Mouse (Mus musculus) neural tube, embryonic 15.5 days (tissue): ENCODE data around the gene Gm21188. TPM values are rescaled to one million over a fixed set of nuclear protein-coding genes. Genes with fewer than 3 reads are reported as not detected.
"Not testable (repeated sequence)": the region's sequence is repeated elsewhere in the genome, so short reads cannot be mapped to it uniquely, and the experiment has no call there.

Source experiments
- ATAC-seq: fragments of 200-750 bp; cut with Nextera tagmentation; 2 replicates; pipeline ENCODE4 v1.8.0; 2017; ENCODE audit warnings: mild to moderate bottlenecking, moderate TSS enrichment, moderate library complexity; ENCODE audit not compliant: low FRiP score
- H3K27ac ChIP-seq: fragments of 300-500 bp; sonication (generic); replicated peaks from 2 replicates; pipeline ENCODE4 v1.5.1; 2015; ENCODE audit warnings: mild to moderate bottlenecking, inconsistent platforms
- H3K27me3 ChIP-seq: fragments of 300-500 bp; sonication (generic); replicated peaks from 2 replicates; pipeline ENCODE4 v1.6.1; 2015; ENCODE audit warnings: inconsistent platforms
- H3K36me3 ChIP-seq: fragments of 300-500 bp; sonication (generic); 2 replicates; pipeline ENCODE4 v1.6.1; 2015; ENCODE audit warnings: inconsistent platforms
- H3K4me1 ChIP-seq: fragments of 300-500 bp; sonication (generic); 2 replicates; pipeline ENCODE4 v1.6.1; 2015; ENCODE audit warnings: inconsistent platforms
- H3K4me2 ChIP-seq: fragments of 300-500 bp; sonication (generic); 2 replicates; pipeline ENCODE4 v1.6.1; 2015; ENCODE audit warnings: inconsistent platforms, mild to moderate bottlenecking, moderate library complexity
- H3K4me3 ChIP-seq: fragments of 300-500 bp; sonication (generic); replicated peaks from 2 replicates; pipeline ENCODE4 v1.5.1; 2015; ENCODE audit warnings: mild to moderate bottlenecking, inconsistent platforms
- H3K9ac ChIP-seq: fragments of 300-500 bp; sonication (generic); replicated peaks from 2 replicates; pipeline ENCODE4 v1.6.1; 2015; ENCODE audit warnings: mild to moderate bottlenecking, inconsistent platforms
- H3K9me3 ChIP-seq: fragments of 300-500 bp; sonication (generic); replicated peaks from 2 replicates; pipeline ENCODE4 v1.6.1; 2016; ENCODE audit warnings: inconsistent platforms
- WGBS: fragments of 180-500 bp; shearing (Covaris S2); methylation state at CpG from one replicate; pipeline ENCODE4 v1.1.7; 2015; ENCODE audit warnings: mixed read lengths; 5-methylcytosine and 5-hydroxymethylcytosine counted together
- polyA plus RNA-seq: library from polyadenylated mRNA; unstranded; fragments of >200 nt; fragmentation: Nextera tagmentation; extraction: Ambion mirVana; gene quantifications from 2 replicates; pipeline ENCODE4 v1.2.1, GENCODE M21; 2015

Gene Gm21188
- polyA plus RNA-seq, 1 experiment from 2014 or later = not detected

DNA sequence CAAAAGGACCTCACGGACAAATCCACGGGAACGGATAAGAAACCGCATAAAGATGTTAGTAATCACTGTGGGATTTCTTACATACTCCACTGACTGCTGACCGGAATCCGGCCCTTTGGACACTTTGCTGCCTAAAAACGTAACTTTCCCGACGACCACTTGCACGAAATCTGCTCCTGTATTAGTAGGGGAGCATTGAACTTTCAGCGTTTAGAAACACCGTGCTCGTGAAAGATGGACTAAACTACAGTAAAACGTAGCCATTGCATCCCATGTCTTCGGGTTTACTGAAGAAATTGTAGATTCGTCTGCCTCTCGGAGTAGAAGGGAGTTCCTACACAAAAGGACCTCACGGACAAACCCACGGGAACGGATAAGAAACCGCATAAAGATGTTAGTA is 27.0 kb downstream of the Gm21188 start:
- not testable (repeated sequence) for H3K27ac ChIP-seq, H3K4me2 ChIP-seq, H3K4me3 ChIP-seq, H3K9ac ChIP-seq, H3K4me1 ChIP-seq, H3K36me3 ChIP-seq, H3K9me3 ChIP-seq, ATAC-seq
- 1% methylated on average over 21 of the region's 21 CpGs for WGBS
- peaks cover 19% of the 10 kb centered on the region for H3K27me3 ChIP-seq

DNA sequence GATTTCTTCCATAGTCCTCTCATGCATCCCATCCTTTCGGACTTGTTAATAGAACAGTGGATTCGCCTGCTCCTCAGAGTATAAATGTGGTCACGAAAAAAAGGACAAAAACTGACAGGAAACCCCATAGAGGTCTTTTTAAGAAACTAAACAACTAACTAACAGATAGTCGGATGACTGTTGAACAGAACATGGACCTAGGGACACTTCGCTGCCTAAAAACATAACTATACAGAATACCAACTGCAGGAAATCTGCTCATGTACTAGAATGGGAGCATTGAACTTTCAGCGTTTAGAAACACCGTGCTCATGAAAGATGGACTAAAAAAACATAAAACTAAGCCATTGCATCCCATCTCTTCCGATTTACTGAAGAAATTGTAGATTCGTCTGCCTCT is 27.4 kb downstream of the Gm21188 start:
- not testable (repeated sequence) for ATAC-seq, H3K27ac ChIP-seq, H3K4me3 ChIP-seq, H3K9ac ChIP-seq, H3K4me1 ChIP-seq, H3K36me3 ChIP-seq, H3K9me3 ChIP-seq, H3K4me2 ChIP-seq
- peaks cover 19% of the 10 kb centered on the region for H3K27me3 ChIP-seq
- WGBS = 8% methylated on average over 9 of the region's 9 CpGs

DNA sequence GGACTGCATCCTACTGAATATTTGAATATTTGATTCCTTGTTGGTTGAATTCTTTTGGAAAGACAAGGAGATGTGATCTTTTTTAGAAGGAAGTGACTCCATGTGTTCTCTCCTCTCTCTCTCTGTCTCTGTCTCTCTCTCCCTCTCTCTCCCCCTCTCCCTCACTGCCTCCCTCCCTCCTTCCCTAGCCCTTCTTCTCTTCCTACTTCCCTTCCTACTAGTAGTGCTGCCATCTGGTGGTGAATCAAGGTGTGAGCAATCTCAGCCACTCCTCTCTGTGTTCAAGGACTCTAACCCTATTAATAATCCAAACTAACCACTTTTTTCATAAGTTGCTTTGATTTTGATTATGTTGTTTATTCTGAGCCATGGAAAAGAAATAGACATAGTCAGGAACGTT is 30.5 kb downstream of the Gm21188 start:
- WGBS = no CpG with 5 or more reads among the region's 1 CpGs
- not testable (repeated sequence) for ATAC-seq

DNA sequence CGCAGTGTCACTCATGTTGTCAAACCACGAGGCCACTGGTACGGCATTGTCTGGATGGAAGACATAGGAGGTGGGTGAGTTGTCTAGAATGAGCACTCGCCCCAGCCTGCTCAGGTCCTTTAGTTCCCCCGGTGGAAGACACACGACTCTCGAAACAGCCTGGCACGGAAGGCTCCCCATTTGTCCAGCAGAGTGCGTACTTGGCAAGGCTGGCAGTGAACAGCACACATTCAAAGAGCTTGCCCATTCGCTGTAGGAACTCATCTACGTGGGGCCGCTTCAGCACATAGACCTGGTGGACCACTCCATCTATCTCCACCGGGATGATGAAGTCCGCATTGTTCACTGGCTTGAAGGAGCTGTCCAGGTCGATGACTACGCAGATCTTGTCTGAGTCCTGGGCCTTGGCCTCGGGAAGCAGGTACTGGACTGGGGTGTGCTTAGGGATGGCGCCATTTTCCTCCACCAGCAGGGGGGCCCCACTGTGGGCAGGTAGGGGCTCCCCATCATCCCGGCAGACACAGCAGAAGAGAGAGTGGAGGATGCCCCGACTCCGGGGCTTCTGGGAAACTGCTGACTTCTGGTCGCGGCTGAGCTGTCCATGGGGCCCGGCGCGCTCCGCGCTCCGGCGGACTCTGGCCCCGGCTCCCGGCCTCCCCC is 36.5 kb downstream of the Gm21188 start:
- WGBS = 7% methylated on average over 6 of the region's 32 CpGs
- ATAC-seq = not testable (repeated sequence)

More for the DNA sequence above, 30.5 kb downstream of the Gm21188 start:
- not testable (repeated sequence) for H3K9ac ChIP-seq, H3K4me1 ChIP-seq, H3K27ac ChIP-seq, H3K4me3 ChIP-seq, H3K36me3 ChIP-seq, H3K9me3 ChIP-seq, H3K4me2 ChIP-seq
- peaks cover 19% of the 10 kb centered on the region for H3K27me3 ChIP-seq

DNA sequence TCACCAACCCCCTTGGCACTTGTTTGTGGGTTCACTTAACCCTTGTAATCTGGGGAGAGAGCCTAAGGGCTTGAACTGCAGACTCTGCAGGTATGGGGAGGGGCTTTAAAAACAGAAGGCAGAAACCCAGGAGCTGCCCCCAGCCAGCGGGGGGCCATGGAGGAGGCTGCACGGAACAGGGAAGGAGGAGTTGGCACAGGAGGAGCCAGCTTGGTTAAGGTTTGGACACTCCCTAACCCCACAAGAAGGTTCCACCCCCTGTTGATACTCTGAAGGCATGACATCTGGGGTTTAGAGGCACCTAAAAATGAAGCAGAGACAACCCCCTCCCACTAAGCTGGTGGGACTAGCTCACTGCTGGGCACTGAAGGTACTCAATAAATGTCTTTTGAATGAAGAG is 38.0 kb downstream of the Gm21188 start:
- ATAC-seq, H3K9ac ChIP-seq, H3K36me3 ChIP-seq, H3K9me3 ChIP-seq, H3K27me3 ChIP-seq, H3K4me1 ChIP-seq, H3K27ac ChIP-seq, H3K4me3 ChIP-seq, H3K4me2 ChIP-seq: not testable (repeated sequence)
- no CpG with 5 or more reads among the region's 2 CpGs for WGBS

More for the DNA sequence above, 36.5 kb downstream of the Gm21188 start:
- H3K27ac ChIP-seq, H3K4me2 ChIP-seq, H3K9me3 ChIP-seq, H3K4me1 ChIP-seq, H3K4me3 ChIP-seq, H3K9ac ChIP-seq, H3K27me3 ChIP-seq, H3K36me3 ChIP-seq: not testable (repeated sequence)

DNA sequence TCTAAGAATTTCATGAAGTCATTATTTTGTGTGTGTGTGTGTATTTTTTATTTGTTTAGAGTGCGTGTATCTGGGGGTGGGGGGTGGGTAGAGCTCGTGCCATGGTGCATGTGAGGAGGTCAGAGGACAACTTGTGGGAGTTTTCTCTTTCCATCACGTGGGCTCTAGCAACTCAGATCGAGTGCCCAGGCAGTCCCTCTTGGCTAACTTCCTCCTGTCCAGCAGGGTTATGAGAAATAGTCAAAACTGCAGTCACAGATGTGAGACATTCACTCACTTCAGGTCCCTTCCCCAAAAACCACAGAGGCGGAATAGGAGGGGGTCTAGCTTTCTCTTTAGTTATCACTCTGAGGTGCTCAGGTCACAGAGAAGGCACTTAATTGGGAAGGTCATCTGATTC is 38.5 kb downstream of the Gm21188 start:
- not testable (repeated sequence) for H3K4me3 ChIP-seq, H3K4me2 ChIP-seq, H3K9me3 ChIP-seq, H3K9ac ChIP-seq, H3K27me3 ChIP-seq, H3K27ac ChIP-seq, ATAC-seq, H3K36me3 ChIP-seq, H3K4me1 ChIP-seq
- no CpG with 5 or more reads among the region's 5 CpGs for WGBS

DNA sequence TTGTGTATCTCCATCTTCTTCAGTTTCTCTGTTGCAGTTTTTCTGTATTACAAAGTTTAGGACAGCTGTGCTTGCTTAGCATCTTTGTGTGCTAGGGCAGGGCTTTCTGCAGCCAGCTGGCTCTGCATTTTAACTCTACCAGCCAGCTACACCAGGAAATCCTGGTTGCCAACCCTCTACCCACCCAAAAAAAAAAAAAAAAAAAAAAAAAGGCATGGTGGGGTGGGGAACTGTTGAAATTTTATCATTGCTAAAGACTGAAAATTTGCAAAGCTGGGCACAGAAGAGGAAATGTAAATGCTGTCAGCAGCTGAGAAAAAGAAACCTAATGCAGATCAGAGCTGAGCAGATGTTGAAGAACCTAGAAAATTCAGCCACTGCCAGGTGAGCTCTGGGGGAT is 41.9 kb downstream of the Gm21188 start:
- H3K27me3 ChIP-seq, H3K4me3 ChIP-seq, H3K4me2 ChIP-seq, H3K27ac ChIP-seq, H3K9me3 ChIP-seq, H3K4me1 ChIP-seq, H3K36me3 ChIP-seq, H3K9ac ChIP-seq, ATAC-seq: not testable (repeated sequence)

DNA sequence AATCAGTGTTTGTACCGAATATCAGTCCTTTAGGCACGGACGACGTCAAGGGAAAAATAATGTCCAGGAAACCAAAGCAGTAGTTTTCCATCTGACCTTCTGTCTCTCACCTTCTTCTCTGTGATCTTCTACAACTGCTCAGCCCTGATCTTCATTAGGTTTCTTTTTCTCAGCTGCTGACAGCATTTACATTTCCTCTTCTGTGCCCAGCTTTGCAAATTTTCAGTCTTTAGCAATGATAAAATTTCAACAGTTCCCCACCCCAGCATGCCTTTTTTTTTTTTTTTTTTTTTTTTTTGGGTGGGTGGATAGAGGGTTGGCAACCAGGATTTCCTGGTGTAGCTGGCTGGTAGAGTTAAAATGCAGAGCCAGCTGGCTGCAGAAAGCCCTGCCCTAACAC is 52.8 kb downstream of the Gm21188 start:
- not testable (repeated sequence) for H3K27me3 ChIP-seq, ATAC-seq, H3K36me3 ChIP-seq, H3K4me1 ChIP-seq, H3K9ac ChIP-seq, H3K4me2 ChIP-seq, H3K9me3 ChIP-seq, H3K27ac ChIP-seq, H3K4me3 ChIP-seq
- WGBS = no CpG with 5 or more reads among the region's 4 CpGs

DNA sequence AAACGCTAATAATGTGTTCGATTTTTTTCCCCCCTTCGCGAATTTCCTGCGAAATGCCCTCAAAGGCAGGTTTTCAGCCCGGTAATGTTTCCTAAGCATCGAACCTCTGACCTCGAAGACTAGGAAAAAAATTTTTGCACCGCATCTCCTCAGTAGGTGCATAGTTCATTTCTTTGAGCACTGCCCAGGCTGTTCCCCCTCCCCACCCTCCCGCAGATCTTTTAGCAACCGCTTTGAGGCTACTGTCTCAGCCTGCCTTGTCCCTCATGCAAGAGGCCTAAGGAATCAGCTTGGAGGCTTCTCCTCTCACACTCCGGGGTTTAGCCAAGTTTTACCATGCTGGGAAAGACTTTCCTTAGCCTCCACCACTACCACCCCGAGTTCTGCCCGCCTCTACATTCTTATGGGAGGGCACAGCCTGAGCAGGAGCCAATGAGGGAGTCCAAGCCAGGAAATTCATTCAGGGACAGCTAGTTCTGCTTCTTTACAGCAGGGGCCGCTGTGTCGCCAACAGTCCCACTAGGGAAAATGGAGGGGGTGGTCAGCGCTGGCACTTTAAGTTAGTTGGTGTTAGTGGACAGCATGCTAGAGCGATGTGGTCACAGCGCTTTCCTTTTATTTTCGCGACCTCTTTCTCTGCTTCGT is 53.4 kb downstream of the Gm21188 start:
- WGBS = no CpG with 5 or more reads among the region's 22 CpGs
- H3K27ac ChIP-seq, H3K9me3 ChIP-seq, H3K9ac ChIP-seq, ATAC-seq, H3K36me3 ChIP-seq, H3K4me1 ChIP-seq, H3K4me3 ChIP-seq, H3K27me3 ChIP-seq, H3K4me2 ChIP-seq: not testable (repeated sequence)

DNA sequence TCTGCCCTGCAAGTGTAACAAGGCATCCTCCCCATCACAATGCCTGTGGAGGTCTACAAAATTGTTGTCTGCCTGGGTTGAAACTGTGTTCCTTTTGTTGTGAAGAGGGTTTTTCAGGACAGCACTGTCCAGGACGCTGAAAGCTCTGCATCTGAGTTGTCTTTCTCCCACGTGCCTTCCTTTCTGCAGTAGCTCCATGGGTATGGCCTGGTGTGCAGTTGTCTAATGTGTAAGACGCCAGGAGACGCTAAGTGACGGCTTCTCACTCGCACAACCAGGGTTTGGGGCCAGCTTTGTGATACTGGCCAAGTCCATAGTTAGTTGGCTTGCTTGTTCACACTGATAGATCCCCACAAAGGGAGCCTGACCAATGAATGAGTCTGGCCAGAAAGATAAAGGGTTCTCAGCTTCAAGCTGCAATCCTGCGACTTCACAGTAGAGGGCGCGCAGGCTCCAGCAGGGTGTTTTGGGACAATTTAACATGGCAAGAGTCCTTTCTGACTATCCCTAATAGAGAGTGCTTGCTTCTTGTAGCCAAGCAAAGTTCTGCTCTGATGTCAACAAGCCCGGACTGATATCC is 60.0 kb downstream of the Gm21188 start:
- ATAC-seq, H3K27me3 ChIP-seq, H3K9me3 ChIP-seq, H3K4me2 ChIP-seq, H3K36me3 ChIP-seq, H3K4me1 ChIP-seq, H3K4me3 ChIP-seq, H3K9ac ChIP-seq, H3K27ac ChIP-seq: not testable (repeated sequence)
- no CpG with 5 or more reads among the region's 10 CpGs for WGBS

DNA sequence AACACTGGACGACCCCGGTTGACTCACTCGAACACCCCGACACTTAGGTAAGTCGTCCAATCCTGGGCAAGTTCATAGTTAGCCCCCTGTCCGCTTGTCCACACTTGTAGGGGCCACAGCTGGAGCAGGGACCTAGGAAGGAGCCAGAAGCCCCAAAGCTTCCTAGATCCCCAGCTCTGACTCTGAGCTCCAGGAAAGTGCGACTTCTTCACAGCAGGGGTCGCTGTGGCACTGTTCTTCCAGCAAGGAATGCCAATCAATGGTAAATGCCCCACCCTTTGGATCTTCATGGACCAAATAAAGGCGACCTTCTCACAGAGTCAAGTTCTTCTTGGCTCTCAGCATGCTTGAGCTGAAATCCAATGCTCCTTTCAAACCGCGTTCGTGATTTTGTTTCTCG is 60.7 kb downstream of the Gm21188 start:
- peak; percentile 47; the same call in 1 of the 2 replicates for ATAC-seq
- H3K4me3 ChIP-seq, H3K4me2 ChIP-seq, H3K9me3 ChIP-seq, H3K36me3 ChIP-seq, H3K9ac ChIP-seq, H3K27me3 ChIP-seq, H3K4me1 ChIP-seq, H3K27ac ChIP-seq: not testable (repeated sequence)
- no CpG with 5 or more reads among the region's 13 CpGs for WGBS
